Mouse (Mus musculus) frontal cortex, postnatal 14 days (tissue): ENCODE results near the gene Zfand2b.

ENCODE experiments used
- DNase-seq, 2 experiments: peaks; one replicate each; pipeline ENCODE4 v3.0.0; 2022; ENCODE audit warnings: low spot score in 2 of 2

The Zfand2b gene

DNA sequence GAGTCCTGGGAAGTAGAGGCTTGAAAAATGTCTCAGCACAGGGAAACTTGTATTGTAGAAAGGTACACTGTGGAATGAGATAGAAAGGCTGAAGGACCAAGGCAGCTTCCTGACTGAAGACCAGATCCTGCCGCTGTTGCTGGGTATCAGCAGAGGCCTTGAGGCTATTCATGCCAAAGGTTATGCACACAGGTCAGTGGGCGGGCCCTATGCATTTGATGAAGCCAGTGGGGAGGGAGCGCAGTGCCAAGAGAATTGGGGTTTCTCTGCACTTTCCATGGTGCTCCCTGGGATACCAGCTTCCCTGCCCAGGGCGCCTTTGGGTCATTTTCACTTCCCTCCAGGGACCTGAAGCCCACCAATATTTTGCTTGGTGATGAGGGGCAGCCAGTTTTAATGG, 44.1 kb downstream of the Zfand2b start:
- DNase-seq = no peak

DNA sequence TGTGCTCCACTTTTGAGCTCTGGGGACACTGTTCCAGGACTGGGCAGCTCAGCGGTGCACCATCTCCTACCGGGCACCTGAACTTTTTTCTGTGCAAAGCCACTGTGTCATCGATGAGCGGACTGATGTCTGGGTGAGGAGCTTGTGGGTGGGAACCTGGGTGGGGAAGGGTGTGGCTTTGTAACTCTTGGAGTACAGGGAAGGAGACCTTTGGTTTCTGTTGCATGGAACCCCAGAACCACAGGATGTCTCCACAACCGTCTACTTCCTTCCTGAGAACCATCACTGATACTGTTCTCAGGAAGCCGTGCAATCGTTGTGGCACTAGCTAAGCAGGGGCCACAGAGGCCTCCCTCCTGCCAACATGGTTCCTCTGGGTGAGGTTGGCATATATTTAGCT, 44.6 kb downstream of the Zfand2b start:
- DNase-seq = no peak

DNA sequence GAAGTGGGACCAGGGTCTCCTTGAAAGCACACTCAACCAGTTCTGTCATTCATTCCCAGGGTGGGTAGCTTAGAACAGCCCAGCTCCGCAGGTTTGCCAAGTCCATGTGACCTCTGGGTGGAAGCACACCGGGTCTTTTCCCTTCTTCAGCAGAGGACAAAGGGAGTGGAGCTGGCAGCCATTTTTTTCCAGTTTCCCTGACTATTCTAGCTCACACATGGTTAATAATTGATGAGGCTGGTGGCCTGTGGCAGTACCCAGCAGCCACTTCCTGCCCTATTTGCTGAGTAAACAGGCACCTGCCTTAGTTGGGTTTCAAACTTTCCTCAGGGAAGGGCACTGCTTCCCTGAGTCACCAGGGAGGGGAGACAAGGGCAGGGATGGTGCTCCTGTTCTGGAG, 46.0 kb downstream of the Zfand2b start:
- DNase-seq = no peak

GRCm38 (mm10) chr1:75214886-75215285, 46.4 kb downstream of the Zfand2b start:
- DNase-seq = peak in 1 of 2 experiments; percentile 65

DNA sequence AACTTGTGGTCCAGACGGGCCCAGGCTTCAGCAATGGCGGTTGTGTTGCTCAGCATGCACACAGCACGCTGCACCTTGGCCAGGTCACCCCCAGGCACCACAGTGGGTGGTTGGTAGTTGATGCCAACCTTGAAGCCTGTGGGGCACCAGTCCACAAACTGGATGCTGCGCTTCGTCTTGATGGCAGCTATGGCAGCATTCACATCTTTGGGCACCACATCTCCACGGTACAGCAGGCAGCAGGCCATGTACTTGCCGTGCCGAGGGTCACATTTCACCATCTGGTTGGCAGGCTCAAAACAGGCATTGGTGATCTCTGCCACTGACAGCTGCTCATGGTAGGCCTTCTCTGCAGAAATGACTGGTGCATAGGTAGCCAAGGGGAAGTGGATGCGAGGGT, 47.3 kb downstream of the Zfand2b start:
- DNase-seq = no peak

DNA sequence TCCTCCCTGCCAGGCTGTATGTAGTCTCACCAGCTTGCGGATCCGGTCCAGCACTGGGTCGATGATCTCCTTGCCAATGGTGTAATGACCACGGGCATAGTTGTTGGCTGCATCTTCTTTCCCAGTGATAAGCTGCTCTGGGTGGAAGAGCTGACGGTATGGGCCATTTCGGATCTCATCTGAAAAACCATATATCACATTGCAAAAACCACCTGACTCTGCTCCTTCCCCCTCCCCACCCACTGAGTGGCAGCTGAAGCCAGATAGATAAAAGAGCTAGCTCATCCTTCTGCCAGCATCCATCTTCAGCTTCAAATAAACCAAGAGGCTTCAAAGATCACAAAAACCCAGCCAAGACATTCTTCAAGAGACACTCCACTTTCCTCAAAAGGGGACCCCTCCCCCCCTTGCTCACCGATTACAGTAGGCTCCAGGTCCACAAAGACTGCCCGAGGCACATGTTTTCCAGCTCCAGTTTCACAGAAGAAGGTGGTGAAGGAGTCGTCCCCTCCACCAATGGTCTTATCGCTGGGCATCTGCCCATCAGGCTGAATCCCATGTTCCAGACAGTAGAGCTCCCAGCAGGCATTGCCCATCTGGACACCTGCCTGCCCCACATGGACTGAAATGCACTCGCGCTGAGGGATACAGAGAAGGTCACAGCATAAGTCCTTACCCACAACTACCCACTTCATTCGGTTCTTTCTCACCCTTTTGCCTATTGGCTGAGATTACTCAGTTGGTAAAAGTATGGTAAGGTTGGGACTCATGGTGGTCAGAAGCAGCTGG, 48.5 kb downstream of the Zfand2b start:
- no peak for DNase-seq

DNA sequence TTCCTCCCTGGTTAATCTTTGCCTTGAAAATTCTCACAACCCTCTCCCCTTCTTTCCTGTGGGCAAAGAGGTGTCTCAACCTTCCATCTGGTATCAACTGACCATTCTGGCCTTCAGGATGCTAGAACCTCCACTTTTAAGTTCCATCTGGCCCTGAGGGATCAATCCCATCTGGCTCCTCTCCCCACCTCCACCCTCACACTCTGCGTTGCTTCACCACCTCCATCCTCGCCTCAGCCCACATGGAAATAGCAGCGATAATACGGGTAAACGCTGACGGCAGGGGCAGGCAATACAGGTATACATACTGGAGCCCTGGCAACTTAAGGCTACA, 49.4 kb downstream of the Zfand2b start:
- DNase-seq = no peak

DNA sequence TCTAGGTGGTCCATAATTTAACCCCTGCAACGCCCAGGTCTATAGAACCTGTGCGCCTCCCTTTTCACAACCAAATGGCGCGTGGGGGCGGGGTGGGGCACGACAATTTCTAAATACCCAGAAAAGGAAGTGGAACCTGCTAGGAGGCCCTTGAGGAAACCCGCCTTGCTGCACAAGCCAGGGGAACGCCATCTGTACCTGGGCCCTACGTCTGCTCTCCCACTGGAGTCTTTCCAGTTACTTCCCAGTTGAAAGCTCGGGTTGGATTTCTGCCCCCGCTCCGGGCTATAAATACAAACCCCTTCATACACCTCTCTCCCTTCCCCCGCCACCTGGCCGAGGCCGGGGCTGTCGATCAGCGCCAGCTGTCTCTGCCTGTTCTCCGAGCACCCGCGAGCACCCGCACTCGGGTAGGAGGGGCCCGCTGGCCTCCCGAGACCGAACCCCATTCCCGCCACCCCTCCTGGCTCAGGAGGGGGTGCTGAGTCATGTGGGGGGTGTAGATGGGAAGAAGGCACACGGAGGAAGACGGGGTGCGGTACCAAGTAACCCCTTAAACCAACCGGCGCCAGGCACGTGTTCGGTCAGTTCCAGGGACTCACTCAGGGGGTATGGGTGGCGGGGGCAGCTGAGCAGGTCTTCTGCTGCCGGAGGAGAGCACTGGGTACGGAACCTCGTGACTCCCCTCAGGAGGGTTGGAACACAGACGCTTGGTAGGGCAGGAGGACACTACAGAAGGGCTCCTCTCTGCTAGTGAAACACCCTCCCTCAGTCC, 50.0 kb downstream of the Zfand2b start:
- peak; percentile 58 to 64 for DNase-seq

DNA sequence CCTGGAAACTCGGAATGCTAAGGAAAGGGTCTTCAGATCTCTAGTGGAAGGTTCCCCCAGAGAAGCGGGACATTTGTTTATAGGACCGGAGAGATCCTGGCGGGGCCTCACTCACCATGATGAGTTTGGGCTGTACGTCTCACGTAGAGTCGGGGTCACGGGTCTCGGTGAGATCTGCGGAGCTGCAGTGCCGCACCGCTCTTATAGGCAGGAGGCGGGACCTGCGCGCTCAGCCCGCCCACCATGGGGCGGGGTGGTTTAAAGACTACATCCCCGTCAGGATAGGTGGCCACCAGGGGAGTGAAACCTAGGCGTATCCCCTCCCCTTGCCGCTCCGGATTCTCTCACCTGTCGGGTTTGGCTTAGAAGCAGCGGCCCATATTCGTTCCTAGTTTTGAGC, 50.6 kb downstream of the Zfand2b start:
- peak; percentile 87 to 91 for DNase-seq

DNA sequence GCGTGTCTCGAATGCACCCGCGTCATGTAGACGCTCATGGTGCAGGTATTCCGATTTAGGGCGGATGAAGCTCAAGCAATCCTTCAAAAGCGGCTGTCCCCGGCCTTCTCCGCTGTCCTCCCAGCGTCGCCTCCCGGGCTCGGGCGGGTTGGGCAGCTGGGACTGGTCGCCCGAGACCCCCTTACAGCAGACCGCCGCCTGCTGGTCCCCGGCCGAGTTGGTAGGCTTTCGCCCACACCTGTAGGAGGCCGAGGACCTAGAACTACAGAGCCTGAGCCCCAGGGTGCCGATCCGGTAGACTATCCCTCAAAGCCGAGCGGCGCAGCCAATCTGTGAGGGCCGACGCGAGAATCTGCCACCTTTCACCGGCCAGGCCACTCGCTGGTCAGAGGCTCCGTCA, 51.1 kb downstream of the Zfand2b start, which contains the start of gene Tuba4a:
Gene Tuba4a (minus strand): TSS at position 335 of the 400 bp plus-strand sequence.
- DNase-seq = no peak
